Mouse (Mus musculus) WW6 (cell line): ENCODE measurements at regions not wholly inside any gene's neighbourhood (a gene's known extent, or its start where the extent isn't known, plus 50 kb on each side); places are given as distances from the start of the nearest gene placed in this dataset.

Experiments
- DNase-seq: peaks from one replicate; pipeline ENCODE4 v3.0.0-alpha.2; 2013; ENCODE audit warnings: low read depth, low spot score

- DNase-seq: no peak
Measured at GRCm38 (mm10) chr4:91180241-91181096, 220.1 kb downstream of the Elavl2 start.

GRCm38 (mm10) chr4:91164280-91165121, 236.1 kb downstream of the Elavl2 start:
- DNase-seq: no peak

GRCm38 (mm10) chr4:91157047-91157446, 243.5 kb downstream of the Elavl2 start:
- no peak for DNase-seq

- DNase-seq: no peak
Measured at GRCm38 (mm10) chr4:91144666-91145065, 255.9 kb downstream of the Elavl2 start.

- no peak for DNase-seq
Measured at GRCm38 (mm10) chr4:91143906-91144305, 256.7 kb downstream of the Elavl2 start.

GRCm38 (mm10) chr4:91135327-91135726, 265.3 kb downstream of the Elavl2 start:
- no peak for DNase-seq

GRCm38 (mm10) chr4:91132266-91132665, 268.3 kb downstream of the Elavl2 start:
- no peak for DNase-seq

GRCm38 (mm10) chr4:91120277-91120676, 280.3 kb downstream of the Elavl2 start:
- DNase-seq: no peak

GRCm38 (mm10) chr4:91116807-91117609, 283.6 kb downstream of the Elavl2 start:
- DNase-seq: no peak

GRCm38 (mm10) chr4:91111684-91112681, 288.6 kb downstream of the Elavl2 start:
- DNase-seq: no peak

- DNase-seq: no peak
Measured at GRCm38 (mm10) chr4:91096086-91096485, 304.5 kb downstream of the Elavl2 start.

GRCm38 (mm10) chr4:91094382-91094781, 306.2 kb downstream of the Elavl2 start:
- DNase-seq: no peak

GRCm38 (mm10) chr4:91093885-91094284, 306.7 kb downstream of the Elavl2 start:
- DNase-seq: no peak

- DNase-seq: no peak
Measured at GRCm38 (mm10) chr4:91092323-91092722, 308.3 kb downstream of the Elavl2 start.

- DNase-seq: no peak
Measured at GRCm38 (mm10) chr4:91091910-91092309, 308.7 kb downstream of the Elavl2 start.

GRCm38 (mm10) chr4:91083950-91084349, 316.6 kb downstream of the Elavl2 start:
- DNase-seq: no peak

GRCm38 (mm10) chr4:91081447-91081846, 319.1 kb downstream of the Elavl2 start:
- DNase-seq: no peak

GRCm38 (mm10) chr4:91080620-91081441, 319.8 kb downstream of the Elavl2 start:
- no peak for DNase-seq

GRCm38 (mm10) chr4:91071263-91071662, 329.3 kb downstream of the Elavl2 start:
- no peak for DNase-seq

GRCm38 (mm10) chr4:91060933-91061332, 339.7 kb downstream of the Elavl2 start:
- DNase-seq: no peak
